Mouse (Mus musculus) lung, postnatal 25 days (tissue): ENCODE measurements around the gene Aurka.
A peak's percentile ranks its signal among the peaks of the same experiment; 100 is the strongest.

Experiments
- DNase-seq: peaks from one replicate; pipeline ENCODE4 v3.0.0; 2022; ENCODE audit warnings: low spot score

The Aurka gene

GRCm38 (mm10) chr2:172370411-172371223 lies at the start of gene Aurka, which contains the start of gene Cstf1:
Aurka (minus strand) TSS chr2:172370535.
Cstf1 (plus strand) TSS chr2:172370681.
- DNase-seq: peak; percentile 96

GRCm38 (mm10) chr2:172418208-172418607 lies 47.9 kb upstream of the Aurka start:
- no peak for DNase-seq

GRCm38 (mm10) chr2:172416876-172417275 lies 46.5 kb upstream of the Aurka start:
- DNase-seq: no peak

- no peak for DNase-seq
Measured at GRCm38 (mm10) chr2:172416218-172416617, 45.9 kb upstream of the Aurka start.

GRCm38 (mm10) chr2:172413894-172414293 lies 43.6 kb upstream of the Aurka start:
- no peak for DNase-seq

- peak; percentile 38 for DNase-seq
Measured at GRCm38 (mm10) chr2:172413273-172413672, 42.9 kb upstream of the Aurka start.

GRCm38 (mm10) chr2:172412454-172412853 lies 42.1 kb upstream of the Aurka start:
- DNase-seq: peak; percentile 75

GRCm38 (mm10) chr2:172411091-172411490 lies 40.8 kb upstream of the Aurka start:
- peak; percentile 43 for DNase-seq

- no peak for DNase-seq
Measured at GRCm38 (mm10) chr2:172410686-172411085, 40.4 kb upstream of the Aurka start.

- DNase-seq: no peak
Measured at GRCm38 (mm10) chr2:172407499-172407898, 37.2 kb upstream of the Aurka start.

- no peak for DNase-seq
Measured at GRCm38 (mm10) chr2:172406173-172406572, 35.8 kb upstream of the Aurka start.

GRCm38 (mm10) chr2:172405011-172405410 lies 34.7 kb upstream of the Aurka start:
- no peak for DNase-seq

- no peak for DNase-seq
Measured at GRCm38 (mm10) chr2:172404239-172404638, 33.9 kb upstream of the Aurka start.

GRCm38 (mm10) chr2:172401116-172401825 lies 30.9 kb upstream of the Aurka start:
- peak; percentile 63 for DNase-seq

GRCm38 (mm10) chr2:172399901-172400300 lies 29.6 kb upstream of the Aurka start:
- DNase-seq: peak; percentile 62

- no peak for DNase-seq
Measured at GRCm38 (mm10) chr2:172395961-172396360, 25.6 kb upstream of the Aurka start.

GRCm38 (mm10) chr2:172394671-172395070 lies 24.3 kb upstream of the Aurka start:
- no peak for DNase-seq

GRCm38 (mm10) chr2:172394052-172394392 lies 23.7 kb upstream of the Aurka start:
- DNase-seq: no peak

- DNase-seq: peak; percentile 44
Measured at GRCm38 (mm10) chr2:172393391-172394051, 23.2 kb upstream of the Aurka start, which contains the start of gene Cass4. Cass4 (plus strand) TSS chr2:172393794.

GRCm38 (mm10) chr2:172392041-172392521 lies 21.7 kb upstream of the Aurka start:
- DNase-seq: no peak

GRCm38 (mm10) chr2:172390341-172390740 lies 20.0 kb upstream of the Aurka start:
- no peak for DNase-seq

- no peak for DNase-seq
Measured at GRCm38 (mm10) chr2:172384715-172385114, 14.4 kb upstream of the Aurka start.

GRCm38 (mm10) chr2:172381898-172382297 lies 11.6 kb upstream of the Aurka start:
- DNase-seq: no peak
